Mouse (Mus musculus) thymus, postnatal 10 days (tissue): ENCODE measurements around the gene Psap.

Experiments
- DNase-seq, 2 experiments: peaks; one replicate each; pipeline ENCODE4 v3.0.0; 2021; ENCODE audit warnings: low spot score in 2 of 2

Gene Psap

DNA sequence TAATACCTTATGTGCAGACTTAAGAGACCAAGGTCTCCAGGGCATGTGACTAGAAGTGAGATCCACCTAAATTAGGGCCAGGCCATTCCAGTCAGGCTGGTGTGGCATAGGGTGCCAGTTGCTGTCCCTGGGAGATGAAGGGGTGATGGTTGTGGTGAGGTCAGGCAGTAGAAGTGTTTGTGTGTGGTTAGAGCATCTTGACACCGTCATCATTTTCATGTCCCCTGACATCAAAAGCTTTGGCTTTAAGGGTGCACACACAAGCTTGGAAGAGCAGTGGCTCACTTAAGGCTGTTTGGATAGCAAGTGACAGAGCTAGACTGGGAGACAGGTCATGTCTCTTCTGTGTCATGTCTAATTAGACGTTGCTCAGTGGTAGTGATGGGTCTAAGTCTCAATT is 10.3 kb downstream of the Psap start:
- no peak for DNase-seq

DNA sequence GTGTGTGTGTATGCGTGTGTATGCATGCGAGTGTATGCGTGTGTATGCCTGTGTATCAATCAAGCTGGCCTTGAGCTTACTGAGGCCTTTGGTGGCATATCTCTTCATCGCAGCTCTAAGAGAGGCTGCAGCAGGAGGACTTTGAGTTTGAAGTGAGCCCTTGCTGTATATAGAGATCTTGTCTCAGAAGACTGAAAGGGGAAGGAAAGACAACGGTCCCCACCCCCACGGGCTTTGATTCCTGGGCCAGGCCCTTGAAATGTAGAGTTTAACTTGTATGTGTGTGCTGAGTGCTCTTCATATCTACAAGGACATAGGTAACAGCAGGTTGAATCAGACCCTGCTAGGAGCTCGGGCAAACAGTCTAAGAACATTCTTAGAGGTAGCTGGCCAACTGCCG is 11.8 kb downstream of the Psap start:
- DNase-seq, result peak in 1 of 2 experiments; percentile 39

DNA sequence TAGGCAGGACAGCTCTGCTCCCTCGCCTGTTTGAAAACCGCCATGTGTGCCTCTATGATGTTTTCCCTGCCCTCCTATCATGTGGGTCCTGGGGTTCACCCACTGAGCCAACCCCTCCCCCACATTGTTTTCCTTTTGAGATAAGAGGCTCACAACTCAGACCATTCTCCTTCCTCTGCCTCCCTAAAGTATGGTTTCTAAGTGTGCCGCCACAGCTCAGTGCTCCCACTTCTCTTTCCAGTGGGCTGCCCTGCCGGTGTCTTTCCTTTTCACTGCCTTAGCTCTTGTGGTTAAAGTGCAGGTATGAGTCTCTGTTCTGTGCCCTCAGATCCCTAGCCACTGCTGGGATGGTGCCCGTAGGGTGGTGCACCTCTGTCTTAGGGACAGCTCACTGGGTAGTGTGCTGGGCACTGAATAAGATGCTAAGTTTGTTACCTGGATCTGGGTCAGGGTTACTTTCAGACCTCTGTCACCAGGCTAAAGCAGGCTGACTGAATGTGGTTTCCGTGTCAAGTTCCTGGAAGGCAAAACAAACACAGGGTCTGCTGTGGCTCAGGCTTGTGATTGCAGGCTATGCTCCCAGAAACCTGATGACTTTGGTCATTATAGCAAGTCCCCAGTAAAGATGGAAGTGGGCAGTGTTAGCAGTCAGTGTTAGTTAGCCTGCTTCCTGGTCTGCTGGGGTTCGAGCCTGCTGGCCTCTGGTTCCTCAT is 12.8 kb downstream of the Psap start:
- peak in 1 of 2 experiments; percentile 33 for DNase-seq

DNA sequence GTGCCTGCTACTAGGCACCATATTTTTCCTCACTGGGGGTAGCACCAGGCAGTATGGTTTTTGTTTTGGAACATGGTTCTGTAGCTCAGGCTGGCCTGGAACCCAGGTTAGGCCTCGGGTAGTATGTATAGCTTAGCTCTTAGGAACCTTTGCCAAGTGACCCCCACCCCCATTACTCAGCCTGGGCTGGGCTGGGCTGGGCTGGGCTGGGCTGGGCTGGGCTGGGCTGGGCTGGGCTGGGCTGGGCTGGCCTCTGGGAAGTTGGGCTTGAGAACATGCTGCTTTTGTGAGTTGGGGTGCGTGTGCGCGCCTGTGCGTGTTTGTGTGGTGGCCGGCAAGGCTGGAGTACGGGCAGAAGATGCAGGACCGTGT is 13.3 kb downstream of the Psap start:
- no peak for DNase-seq

DNA sequence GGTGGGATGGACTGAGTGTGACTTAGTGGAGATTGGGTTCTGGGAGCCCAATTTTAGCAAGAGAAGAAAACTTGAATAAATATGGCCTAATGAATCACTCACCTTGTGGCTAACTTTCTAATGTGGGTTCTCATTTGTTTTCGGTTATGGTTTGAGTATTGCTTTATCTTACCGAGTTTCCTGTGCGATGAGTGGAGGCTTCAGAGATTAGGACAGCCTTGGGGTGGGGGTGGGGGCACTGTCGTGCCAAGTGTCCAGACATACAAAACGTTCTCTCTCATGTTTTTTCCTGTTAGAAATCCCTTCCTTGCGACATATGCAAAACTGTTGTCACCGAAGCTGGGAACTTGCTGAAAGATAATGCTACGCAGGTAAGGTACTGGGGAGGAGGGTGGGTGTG is 14.8 kb downstream of the Psap start:
- DNase-seq, result no peak

DNA sequence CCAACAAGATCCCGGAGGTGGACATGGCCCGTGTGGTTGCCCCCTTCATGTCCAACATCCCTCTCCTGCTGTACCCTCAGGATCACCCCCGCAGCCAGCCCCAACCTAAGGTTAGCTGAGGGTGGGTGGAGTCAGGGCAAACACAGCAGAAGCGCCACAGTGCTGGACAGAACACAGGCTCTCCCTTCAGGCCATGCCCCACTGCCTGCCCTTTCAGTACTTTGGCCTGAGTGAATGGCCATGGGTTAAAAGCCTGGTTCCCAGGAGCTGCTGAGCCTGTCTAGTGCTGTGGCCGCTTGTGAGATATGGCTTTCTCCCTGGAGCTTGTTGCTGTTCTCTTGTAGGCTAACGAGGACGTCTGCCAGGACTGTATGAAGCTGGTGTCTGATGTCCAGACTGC is 17.2 kb downstream of the Psap start:
- no peak for DNase-seq

DNA sequence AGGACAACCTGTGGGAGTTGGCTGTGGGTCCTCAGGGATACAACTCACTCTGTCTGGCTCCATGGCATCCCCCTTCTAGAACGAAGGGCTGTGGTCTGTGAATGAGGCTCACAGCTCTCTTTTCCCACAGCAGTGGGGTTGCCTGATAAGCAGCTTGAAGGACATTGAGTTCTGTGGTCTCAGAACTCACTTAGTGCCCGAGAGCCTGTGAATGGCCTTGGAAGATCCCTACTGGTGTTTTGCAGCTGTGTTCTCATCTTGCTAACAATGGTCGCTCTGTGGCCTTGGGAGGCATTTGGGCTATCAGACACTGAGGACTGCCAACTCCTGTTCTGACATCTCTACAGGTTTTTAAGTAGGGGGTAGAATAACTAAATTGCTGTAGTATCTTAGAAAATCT is 17.9 kb downstream of the Psap start:
- no peak for DNase-seq

DNA sequence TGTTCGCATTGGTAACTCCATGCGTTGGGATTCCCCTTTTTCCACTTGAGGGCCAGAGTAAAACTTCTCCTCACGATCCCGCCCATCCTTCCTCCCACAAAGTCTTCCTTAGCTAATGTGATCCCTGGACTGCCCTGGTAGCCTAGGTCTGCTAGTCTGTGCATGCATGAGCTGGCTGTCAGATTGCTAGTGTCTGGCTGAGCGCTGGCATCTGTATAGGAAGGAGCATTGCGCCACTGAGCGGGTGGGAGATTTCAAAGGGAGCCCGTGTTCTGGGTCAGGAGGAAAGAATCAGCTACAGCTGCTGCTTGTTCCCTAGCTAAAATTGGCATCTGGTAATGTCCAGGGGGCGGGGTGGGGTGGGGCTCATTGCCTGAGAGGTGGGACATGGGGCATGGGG is 18.6 kb downstream of the Psap start:
- no peak for DNase-seq

DNA sequence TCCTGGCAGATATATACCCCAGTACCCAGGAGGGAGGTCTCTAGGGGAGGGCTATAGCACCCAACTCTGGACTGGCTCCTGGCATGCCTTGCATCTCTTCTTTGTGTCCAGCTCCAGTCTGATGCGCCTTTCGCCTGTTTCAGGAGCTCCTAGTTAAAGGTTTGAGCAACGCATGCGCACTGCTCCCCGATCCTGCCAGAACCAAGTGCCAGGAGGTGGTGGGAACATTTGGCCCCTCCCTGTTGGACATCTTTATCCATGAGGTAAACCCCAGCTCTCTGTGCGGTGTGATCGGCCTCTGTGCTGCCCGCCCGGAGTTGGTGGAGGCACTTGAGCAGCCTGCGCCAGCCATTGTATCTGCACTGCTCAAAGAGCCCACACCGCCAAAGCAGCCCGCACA is 22.2 kb downstream of the Psap start:
- no peak for DNase-seq

DNA sequence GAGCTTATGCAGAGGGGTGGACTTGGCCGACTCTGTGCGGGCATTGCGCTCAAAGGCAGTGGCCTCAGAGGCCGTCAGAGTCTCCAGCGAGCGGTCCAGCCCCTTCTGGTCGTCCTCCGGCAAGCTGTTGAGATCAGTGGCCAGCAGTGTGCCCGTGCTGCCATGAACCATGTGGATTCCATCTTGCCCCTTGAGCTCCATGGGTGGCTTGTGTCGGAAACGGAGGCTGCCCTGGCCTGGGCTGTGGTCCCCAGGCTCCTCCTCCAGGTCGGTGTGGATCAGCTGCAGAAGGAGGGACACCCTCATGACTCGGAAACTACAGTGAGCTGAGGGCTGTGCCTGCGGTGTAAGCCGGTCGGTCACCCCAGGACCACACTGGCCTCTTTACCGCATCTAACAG is 26.0 kb downstream of the Psap start:
- DNase-seq, result no peak

DNA sequence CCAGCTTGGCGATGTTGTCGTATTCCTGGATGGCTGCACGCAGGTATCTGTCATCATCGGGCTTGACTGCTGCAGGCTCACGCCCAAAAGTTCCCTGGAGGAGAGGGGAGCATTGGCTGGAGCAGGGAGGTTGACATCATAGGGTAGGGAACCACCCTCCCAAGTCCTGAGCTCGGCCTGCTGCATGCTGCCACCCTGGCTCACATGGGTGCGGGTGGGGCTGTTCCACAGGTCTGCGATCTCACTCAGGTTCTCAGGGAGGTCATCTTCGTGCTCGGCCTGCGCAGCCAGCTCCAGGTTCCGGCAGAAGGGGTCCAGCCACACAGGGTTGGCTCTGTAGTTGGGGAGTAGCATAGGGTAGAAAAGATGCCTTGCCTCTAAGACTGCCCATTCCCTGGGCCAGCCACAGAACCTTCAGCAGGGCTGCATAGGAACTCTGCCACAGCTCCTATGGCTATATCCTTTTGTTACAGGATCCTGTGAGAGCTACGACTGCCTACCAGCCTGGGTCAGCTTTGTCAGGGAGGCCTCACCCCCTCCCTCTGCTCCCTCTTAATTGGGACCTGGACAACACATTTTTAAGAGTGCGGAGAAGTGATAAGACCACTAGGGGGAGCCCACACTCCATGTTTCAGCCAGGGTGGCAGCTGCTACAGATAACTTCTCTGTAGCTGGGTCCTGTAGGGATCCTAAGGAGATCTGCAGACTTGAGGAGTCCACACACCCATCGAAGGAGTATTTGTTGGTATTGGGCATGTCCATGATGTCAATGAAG is 27.6 kb downstream of the Psap start:
- DNase-seq, result peak; percentile 50 to 82

DNA sequence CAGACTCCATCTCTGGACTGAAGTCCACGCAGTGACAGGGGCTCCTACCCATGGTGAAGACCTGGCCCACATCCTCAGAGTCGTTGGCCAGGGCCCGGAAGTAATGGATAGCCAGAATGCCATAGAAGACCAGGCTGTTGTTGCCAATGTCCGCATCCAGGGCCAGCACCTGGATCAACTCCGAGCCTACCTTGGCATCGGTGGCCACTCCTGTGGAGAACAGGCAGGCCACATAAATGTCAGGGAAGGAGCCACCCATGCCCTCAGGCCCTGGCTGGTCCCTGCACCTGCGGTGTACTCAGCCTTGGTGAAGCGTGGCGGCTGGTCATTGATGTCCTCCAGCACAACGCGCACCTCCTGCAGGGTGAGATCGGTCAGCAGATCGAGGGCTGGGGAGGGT is 33.2 kb downstream of the Psap start:
- DNase-seq, result no peak

DNA sequence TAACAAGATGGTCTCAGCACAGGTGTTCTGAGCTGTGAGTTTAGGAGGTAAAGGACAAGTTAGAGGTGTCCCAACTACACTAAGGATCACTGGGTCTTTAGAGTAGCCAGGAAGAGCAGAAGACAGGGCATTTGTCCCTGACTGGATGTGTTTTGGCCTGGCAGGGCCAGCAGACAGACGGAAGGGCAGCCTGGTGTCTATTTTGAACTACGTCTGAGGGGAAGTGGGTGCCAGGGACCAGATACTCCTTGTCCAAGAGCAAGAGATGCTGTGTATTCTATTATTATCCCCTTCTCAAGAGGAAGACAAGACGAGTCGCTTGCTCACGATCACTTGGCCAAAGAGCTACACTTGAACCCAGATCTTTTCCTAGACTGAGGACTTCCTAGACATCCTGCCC is 36.2 kb downstream of the Psap start:
- DNase-seq, result no peak

DNA sequence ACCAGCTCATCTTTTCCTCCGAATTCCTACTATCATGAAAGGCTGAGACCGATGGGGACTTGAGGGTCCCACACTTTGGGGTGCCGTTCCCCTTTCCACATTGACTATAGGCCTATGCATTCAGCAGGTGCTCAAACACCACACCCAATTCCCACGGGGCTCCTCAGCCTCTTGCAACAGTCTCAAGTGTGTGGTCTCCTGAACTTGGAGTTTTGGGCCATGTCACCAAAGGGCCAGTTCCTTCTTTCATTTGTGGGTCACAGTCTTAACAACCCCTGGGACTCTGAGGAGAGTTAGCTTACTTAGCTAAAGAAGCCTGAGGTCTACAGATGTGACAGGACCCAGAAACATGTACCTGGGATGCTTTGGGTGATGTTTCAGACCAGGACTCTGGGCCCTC is 38.7 kb downstream of the Psap start:
- no peak for DNase-seq

DNA sequence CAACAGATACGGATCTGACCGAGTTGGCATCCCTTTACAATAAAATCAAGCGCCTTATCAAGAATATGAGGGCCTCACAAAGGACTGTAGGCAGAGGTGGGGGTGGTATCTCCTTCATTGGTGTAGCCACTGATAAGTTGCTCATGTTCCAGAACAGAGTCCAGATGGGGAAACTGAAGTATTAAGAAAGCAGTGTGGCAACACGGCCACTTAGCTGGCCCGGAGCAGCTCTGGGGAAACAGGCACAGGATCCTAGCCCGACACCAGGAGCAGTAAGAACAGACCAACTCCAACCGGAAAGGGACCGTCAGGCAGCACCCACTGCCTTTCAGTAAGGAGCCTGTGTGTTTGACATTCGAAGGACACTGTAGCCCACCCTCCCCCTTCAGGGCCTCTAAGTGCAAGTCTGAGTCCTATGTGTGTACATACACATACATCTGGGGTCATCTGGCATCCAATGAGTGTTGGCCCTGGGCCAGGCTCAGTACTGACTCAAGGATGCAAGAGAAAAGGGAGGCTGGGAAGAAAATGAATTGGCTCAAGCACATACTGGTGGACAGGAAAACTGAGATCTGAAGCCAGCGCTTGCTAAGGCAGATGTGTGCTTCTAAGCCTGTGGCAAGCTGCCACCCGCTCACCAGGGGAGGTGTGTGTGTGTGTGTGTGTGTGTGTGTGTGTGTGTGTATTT is 51.7 kb downstream of the Psap start:
- no peak for DNase-seq

DNA sequence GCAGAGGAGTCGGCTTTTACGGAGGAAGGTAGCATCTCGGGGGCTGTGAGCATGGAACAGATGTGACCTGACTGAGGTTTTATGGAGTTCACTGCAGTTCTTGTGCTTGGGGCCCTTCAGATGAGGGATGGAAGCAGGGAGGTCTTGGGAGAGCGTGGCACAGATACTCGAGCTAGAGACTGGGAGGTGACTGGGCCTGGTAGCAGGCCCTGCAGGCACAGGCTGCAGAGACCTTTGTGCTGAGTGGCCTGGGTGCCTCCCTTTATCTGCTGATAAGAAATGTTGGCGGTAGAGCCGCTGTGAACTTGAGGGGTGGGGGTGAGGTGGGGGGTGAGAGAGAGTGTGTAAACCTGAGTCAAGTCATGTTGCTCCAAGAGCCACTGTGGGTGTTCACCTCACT is 57.2 kb downstream of the Psap start:
- no peak for DNase-seq

DNA sequence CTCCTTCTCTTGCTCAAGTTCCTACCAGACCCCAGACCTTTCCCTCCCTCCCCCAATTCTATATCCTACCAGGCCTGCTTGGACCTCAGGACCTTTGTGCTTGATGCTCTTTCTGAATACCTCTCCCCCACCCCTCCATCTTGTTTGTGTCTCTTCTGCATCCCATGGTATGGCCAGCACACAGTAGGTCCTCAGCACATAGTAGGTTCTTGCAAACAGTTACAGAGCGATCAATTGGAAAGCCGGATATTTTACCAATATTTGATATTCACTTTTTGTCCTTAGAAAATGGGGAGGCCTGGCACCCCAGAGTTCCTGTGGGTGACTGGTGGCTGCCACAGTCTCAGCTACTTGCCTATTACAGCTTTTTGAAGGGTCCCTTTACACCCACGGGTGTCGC is 57.6 kb downstream of the Psap start:
- no peak for DNase-seq

DNA sequence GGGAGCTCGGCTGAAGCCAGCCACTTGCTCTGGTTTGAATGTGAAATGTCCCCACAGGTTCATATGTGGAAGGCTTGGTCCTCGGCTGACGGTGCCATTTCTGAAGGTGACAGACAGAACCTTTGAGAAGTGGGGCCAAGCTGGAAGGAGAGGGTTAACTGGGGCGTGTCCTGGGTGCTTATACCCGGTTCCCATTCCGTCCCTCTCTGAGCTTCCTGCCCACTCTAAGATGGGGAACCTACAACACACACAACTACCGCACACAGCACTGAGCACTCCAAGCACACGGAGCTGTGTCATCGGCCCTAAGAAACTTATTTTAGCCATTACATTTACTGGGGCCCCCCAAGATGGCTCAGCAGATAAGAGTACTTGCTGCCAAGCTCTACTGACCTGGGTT is 64.1 kb downstream of the Psap start:
- no peak for DNase-seq

DNA sequence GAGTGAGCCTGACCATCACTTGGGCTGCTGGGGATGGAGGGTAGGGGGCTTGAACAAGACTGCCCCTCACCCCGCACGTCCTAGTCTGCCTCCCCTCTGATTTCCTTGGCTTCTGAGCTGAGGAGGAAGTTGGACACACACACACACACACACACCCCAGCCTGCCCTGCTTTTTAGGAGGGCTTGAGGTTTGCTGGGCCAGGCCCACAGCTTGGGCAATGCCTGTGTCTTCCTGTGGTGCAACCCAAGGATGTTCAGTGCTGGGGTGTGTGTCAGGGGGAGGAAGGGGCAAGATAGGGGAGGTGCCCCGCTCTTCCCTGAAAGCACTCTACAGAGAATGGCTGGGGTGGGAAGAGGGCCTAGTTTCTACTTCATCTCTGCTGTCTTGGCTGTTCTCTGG is 66.7 kb downstream of the Psap start:
- DNase-seq, result no peak

DNA sequence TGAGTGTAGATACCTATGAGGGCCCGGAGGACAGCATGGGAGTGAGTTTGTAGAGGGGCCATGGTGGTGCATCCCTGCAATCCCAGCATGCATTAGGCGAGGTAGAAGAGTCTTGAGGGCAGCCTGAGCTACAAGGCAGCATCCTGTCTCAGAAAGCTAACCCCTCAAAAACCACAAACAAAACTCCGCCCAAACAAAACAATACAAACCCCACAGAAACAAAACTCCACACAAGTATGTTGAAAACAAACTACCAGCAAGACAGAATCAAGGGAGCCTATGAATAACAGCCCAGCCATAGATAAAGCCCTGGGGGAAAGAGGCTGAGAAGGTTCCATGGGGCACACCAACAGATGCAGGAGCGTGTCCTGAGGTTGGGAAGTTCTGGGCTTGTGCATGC is 68.6 kb downstream of the Psap start:
- no peak for DNase-seq

DNA sequence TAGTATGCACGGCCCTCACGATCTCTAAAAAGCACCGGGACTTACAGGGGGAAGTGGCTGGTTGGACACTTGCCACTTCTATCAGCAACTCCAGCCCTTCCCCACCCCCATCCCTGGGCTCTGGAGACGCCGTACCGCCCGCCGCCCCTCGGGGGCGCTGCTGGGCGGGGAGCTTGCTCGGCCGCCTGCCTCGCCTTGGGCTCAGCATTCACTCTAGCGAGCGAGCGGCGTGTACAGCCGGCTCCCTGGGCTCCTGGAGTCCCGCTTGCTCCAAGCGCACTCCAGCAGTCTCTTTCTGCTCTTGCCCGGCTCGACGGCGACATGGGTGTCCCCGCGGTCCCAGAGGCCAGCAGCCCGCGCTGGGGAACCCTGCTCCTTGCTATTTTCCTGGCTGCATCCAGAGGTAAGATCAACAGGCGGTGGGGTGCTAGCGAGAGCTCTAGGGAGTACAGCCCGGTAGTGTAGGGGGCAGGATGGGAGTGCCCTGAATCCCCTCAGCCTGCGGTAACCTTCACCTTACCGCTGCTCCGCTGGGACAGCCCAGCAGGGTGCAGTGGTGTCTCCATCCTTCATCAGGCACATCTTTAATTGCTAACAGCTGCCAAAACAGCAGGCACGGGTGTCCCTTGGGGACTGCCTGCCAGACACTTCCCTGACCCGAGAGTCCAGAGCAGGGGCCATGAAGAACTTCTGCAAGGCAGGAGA is 69.4 kb downstream of the Psap start, which contains the start of gene Vsir:
Vsir (plus strand) TSS at position 151 of the 705 bp plus-strand sequence.
- DNase-seq, result peak; percentile 83 to 87
